Mouse (Mus musculus) heart, embryonic 13.5 days (tissue): ENCODE results near the gene Parp12. TPM values are rescaled to one million over a fixed set of nuclear protein-coding genes. Genes with fewer than 3 reads are reported as not detected.
A peak's percentile ranks its signal among the peaks of the same experiment; 100 is the strongest.

Experiments
- ATAC-seq: fragments of 200-750 bp; cut with Nextera tagmentation; 2 replicates; pipeline ENCODE4 v1.8.0; 2017; ENCODE audit warnings: moderate TSS enrichment; ENCODE audit not compliant: insufficient number of reproducible peaks, low FRiP score, low TSS enrichment; ENCODE audit errors: extremely low read depth
- H3K27ac ChIP-seq: fragments of 300-500 bp; sonication (generic); replicated peaks from 2 replicates; pipeline ENCODE4 v1.5.1; 2015; ENCODE audit warnings: moderate library complexity, mild to moderate bottlenecking, inconsistent platforms
- H3K27me3 ChIP-seq: fragments of 300-500 bp; sonication (generic); replicated peaks from 2 replicates; pipeline ENCODE4 v1.6.1; 2015; ENCODE audit warnings: mild to moderate bottlenecking, inconsistent platforms
- H3K36me3 ChIP-seq: fragments of 300-500 bp; sonication (generic); 2 replicates; pipeline ENCODE4 v1.6.1; 2015; ENCODE audit warnings: mild to moderate bottlenecking, inconsistent platforms
- H3K4me1 ChIP-seq: fragments of 300-500 bp; sonication (generic); 2 replicates; pipeline ENCODE4 v1.6.1; 2015; ENCODE audit warnings: inconsistent platforms
- H3K4me2 ChIP-seq: fragments of 300-500 bp; sonication (generic); 2 replicates; pipeline ENCODE4 v1.6.1; 2015; ENCODE audit warnings: inconsistent platforms, mild to moderate bottlenecking, moderate library complexity
- H3K4me3 ChIP-seq: fragments of 300-500 bp; sonication (generic); 2 replicates; pipeline ENCODE4 v1.5.1; 2015; ENCODE audit warnings: moderate library complexity, mild to moderate bottlenecking, inconsistent platforms
- H3K9ac ChIP-seq: fragments of 300-500 bp; sonication (generic); 2 replicates; pipeline ENCODE4 v1.6.1; 2015; ENCODE audit warnings: inconsistent platforms, mild to moderate bottlenecking, moderate library complexity
- H3K9me3 ChIP-seq: fragments of 300-500 bp; sonication (generic); 2 replicates; pipeline ENCODE4 v1.6.1; 2016; ENCODE audit warnings: inconsistent platforms
- WGBS: fragments of 180-500 bp; shearing (Covaris S2); methylation state at CpG from one replicate; pipeline ENCODE4 v1.1.7; 2015; ENCODE audit warnings: mixed read lengths; 5-methylcytosine and 5-hydroxymethylcytosine counted together
- polyA plus RNA-seq: library from polyadenylated mRNA; unstranded; fragments of >200 nt; fragmentation: Nextera tagmentation; extraction: Ambion mirVana; gene quantifications from 2 replicates; pipeline ENCODE4 v1.2.1, GENCODE M21; 2015

Gene Parp12
- polyA plus RNA-seq = 9.0 and 9.1 TPM in 2 replicates

DNA sequence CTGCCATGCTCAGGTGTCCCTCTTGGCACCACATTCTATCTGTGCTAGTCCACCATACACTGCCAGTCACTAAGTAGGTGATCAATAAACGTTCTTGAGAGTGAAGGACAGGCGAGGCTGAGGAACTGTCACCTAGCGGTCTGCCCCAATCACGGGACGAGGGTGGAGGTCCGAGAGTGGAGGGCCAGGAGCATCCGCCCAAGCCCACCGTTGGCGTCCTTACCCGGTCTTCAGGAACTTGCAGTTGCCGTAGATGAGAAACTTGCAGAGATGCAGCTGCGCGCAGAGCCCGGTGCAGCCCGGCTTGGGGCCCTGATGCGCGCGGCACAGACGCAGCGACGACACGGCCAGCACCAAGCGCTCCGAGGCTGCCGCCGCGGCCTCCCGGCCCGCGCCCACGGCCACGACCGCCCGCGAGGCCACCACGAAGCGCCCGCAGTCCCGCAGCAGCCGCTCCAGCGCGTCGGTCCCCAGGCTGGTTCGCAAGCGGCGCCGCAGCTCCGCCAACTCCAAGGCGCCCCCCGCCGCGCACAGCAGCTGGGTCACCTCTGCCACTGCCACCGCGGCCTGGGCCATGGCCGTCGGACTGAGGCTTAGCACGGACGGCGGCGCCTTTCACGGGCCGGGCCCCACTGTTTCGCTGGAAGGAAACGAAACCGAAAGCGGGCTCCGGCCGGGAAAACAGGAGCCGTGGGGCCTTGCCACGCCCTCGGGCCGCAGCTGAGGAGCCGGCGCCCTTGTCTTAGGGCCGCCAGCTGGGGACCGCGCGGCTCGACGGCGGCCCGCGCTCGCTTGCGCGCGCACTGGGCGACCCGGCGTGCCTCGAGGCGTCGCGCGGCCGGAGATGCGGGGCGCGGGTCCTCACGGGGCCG, at the start of gene Parp12:
Gene Parp12, minus strand, starts transcription at position 766 of the 872 bp plus-strand sequence.
- H3K9ac ChIP-seq = peak within 1 kb of the TSS; percentile 91

DNA sequence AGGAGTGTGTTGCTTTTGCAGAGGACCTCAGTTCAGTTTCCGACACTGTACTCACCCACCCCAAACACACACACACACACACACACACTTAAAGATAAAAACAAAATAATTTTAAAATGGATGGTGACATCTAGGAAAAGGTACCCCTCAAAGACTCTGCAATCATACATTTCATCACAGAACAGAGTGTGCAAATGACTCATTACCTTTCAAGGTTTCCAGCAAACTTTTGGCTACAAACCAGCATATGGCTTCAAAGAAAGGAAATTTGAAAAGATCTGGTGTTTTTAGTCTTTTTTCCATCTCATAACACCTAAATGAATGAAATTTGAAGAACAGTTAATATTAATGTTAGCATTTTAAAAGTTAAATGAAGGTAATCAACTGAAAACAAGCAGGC, 46.7 kb upstream of the Parp12 start:
- no peak overlapping the region for H3K4me3 ChIP-seq
- ATAC-seq = no peak
- no peaks in the 10 kb centered on the region for H3K9me3 ChIP-seq

More for the DNA sequence above, at the start of gene Parp12:
- Histone ChIP-seq H3K9me3 (no peaks in the 10 kb centered on the region; the same call in 1 of the 2 replicates), H3K4me3 (peak within 1 kb of the TSS; percentile 86), H3K4me2 (peak within 1 kb of the TSS; percentile 81), H3K27ac (peak within 1 kb of the TSS; percentile 54; the same call in 1 of the 2 replicates), H3K27me3 (peaks cover 13% of the 10 kb centered on the region; the same call in 1 of the 2 replicates), H3K36me3 (peaks cover 4% of the 10 kb centered on the region; the same call in 1 of the 2 replicates), H3K4me1 (peaks cover 20% of the 10 kb centered on the region)
- 3% methylated on average over 77 of the region's 101 CpGs for WGBS
- peak; percentile 49; the same call in 1 of the 2 replicates for ATAC-seq

DNA sequence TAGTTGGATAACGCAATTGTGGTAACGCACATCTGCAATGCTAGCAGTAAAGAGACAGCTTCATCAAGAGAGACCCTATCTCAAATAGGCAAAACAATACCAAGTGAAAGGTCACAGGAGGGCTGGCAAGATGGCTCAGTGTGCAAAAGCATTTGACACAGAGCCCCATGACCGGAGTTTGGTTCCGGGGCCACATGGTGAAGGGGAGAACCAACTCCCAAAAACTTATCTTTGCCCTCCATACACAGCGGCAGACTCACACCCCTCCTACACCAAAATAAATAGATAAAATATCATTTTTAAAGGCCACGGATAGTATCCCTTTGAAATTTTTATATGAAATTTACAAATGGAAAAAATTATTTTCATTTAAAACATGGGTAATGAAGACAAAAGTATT, 43.8 kb upstream of the Parp12 start:
- Histone ChIP-seq H3K4me2 (no peak overlapping the region), H3K27ac (no peak overlapping the region)
- WGBS = 87% methylated on average over 6 of the region's 6 CpGs

More for the DNA sequence above, 46.7 kb upstream of the Parp12 start:
- no peaks in the 10 kb centered on the region for H3K4me1 ChIP-seq
- H3K36me3 ChIP-seq = peaks cover 71% of the 10 kb centered on the region
- WGBS = 84% methylated on average over 1 of the region's 1 CpGs
- H3K4me2 ChIP-seq = no peak overlapping the region
- H3K27me3 ChIP-seq = no peaks in the 10 kb centered on the region
- no peak overlapping the region for H3K27ac ChIP-seq
- no peak overlapping the region for H3K9ac ChIP-seq

DNA sequence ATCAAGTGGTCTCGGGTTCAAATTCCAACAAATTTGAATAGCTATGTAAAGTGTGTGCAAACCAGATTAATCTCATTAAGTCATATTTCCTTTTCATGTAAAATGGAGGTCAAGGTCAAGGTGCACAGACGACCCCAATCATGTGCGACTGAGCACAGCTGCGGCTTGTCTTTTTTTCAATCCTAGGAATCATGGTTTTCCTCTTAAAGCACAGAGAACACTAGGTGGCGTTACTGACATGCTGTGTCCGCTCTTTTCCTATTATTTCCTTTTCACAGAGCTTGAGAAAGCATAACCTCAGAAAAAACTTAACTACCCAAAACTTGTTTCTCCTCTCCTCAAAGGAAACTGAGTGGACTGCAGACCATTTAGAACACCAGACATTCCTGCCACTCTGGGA, 27.9 kb upstream of the Parp12 start:
- Histone ChIP-seq H3K9ac (no peak overlapping the region), H3K9me3 (no peaks in the 10 kb centered on the region), H3K4me3 (no peak overlapping the region), H3K36me3 (peaks cover 75% of the 10 kb centered on the region), H3K4me2 (no peak overlapping the region), H3K4me1 (no peaks in the 10 kb centered on the region), H3K27ac (no peak overlapping the region), H3K27me3 (no peaks in the 10 kb centered on the region)
- 68% methylated on average over 6 of the region's 6 CpGs for WGBS
- no peak for ATAC-seq

More for the DNA sequence above, 43.8 kb upstream of the Parp12 start:
- peaks cover 64% of the 10 kb centered on the region for H3K36me3 ChIP-seq
- no peaks in the 10 kb centered on the region for H3K4me1 ChIP-seq
- H3K9ac ChIP-seq = no peak overlapping the region
- H3K9me3 ChIP-seq = no peaks in the 10 kb centered on the region
- no peaks in the 10 kb centered on the region for H3K27me3 ChIP-seq
- no peak overlapping the region for H3K4me3 ChIP-seq
- ATAC-seq = no peak

DNA sequence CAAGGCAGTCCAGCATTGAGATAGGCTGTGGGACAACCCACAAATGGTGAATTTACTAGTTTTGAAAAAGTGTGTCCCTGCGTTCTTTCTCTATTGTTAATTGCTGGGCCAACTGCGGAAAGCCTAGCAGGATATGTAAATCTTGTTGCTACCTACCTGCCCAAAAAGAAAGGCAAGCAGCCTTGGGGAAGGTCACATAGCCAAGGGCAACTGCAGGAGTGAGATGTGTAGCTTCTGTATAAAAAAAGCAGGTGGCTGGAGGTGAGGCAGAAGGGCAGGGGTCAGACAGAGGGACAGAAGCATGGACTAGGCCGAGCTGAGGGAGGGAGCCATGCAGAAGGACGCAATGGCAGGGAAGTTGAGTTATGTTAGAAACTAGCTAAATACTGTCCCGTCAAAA, 14.4 kb upstream of the Parp12 start:
- H3K27ac ChIP-seq = no peak overlapping the region
- no peak overlapping the region for H3K4me3 ChIP-seq
- no peak overlapping the region for H3K9ac ChIP-seq
- H3K4me1 ChIP-seq = no peaks in the 10 kb centered on the region
- H3K4me2 ChIP-seq = no peak overlapping the region
- no peak for ATAC-seq
- H3K9me3 ChIP-seq = peaks cover 13% of the 10 kb centered on the region
- H3K36me3 ChIP-seq = peaks cover 28% of the 10 kb centered on the region
- 68% methylated on average over 5 of the region's 5 CpGs for WGBS
- H3K27me3 ChIP-seq = no peaks in the 10 kb centered on the region

DNA sequence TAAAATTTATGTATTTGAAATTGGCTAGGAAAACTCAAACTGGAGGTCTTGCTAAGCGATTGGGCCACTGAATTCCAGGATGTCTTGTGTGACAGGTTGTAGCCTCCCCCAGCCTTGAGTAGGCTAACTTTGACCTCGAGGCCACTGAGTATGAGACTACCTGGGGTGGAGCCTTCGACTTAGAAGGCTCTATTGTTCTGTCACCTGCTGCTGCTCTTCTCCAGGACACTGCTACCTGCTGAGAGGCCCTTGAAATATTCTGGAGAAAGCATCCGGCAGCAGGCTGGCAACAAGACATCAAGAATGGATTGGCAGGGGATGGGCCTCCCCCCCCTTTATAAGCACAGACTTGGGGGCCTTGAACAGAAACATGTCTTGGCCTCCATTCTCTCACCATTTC, 13.3 kb upstream of the Parp12 start:
- Histone ChIP-seq H3K4me2 (no peak overlapping the region), H3K9me3 (peaks cover 18% of the 10 kb centered on the region), H3K27me3 (no peaks in the 10 kb centered on the region), H3K27ac (no peak overlapping the region), H3K4me1 (no peaks in the 10 kb centered on the region), H3K9ac (no peak overlapping the region), H3K4me3 (no peak overlapping the region), H3K36me3 (peaks cover 28% of the 10 kb centered on the region)
- WGBS = 41% methylated on average over 4 of the region's 4 CpGs
- ATAC-seq = no peak

DNA sequence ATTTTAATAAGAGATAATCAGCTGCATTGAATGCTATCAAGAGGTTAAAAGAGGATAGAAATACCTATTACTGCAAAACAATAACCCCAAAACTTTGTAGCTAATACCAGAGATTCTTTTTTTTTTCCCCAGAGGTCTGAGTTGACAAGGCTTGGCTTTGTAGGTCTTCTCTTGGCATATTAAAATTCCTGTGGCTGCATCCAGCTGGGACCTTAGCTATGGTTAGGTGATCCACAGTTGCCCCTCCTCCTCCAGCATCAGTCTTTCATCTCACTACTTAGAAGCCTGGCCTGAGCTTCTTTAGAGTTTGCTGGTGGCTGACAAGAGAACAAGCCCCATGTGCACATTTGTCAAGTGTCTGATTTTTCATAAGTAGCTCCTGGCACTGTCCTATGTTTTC, 6.6 kb upstream of the Parp12 start:
- Histone ChIP-seq H3K9me3 (peaks cover 14% of the 10 kb centered on the region), H3K4me1 (no peaks in the 10 kb centered on the region), H3K27me3 (no peaks in the 10 kb centered on the region), H3K4me2 (no peak overlapping the region), H3K36me3 (peaks cover 4% of the 10 kb centered on the region; the same call in 1 of the 2 replicates), H3K9ac (no peak overlapping the region), H3K27ac (no peak overlapping the region), H3K4me3 (no peak overlapping the region)
- ATAC-seq = no peak

DNA sequence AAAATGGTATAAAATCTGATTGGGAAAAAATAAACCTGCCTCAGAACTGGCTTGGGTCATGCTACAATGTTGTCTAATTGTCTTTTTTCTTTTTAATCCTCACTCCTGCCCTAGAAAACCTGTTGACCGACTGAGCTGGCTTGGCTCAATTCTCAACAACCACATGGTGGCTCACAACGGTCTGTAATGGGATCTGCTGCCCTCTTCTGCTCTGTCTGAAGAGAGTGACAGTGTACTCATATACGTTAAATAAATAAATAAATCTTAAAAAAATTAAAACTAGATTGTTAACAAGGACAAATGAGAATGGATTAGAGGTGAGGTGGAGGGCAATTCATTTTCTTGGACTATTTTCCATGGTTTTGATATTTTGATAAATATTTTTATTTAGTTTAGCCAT, 2.5 kb upstream of the Parp12 start:
- Histone ChIP-seq H3K27me3 (peaks cover 13% of the 10 kb centered on the region; the same call in 1 of the 2 replicates), H3K9me3 (no peaks in the 10 kb centered on the region; the same call in 1 of the 2 replicates), H3K4me2 (no peak overlapping the region), H3K4me1 (peaks cover 19% of the 10 kb centered on the region), H3K27ac (no peak overlapping the region), H3K4me3 (no peak overlapping the region), H3K9ac (no peak overlapping the region), H3K36me3 (peaks cover 4% of the 10 kb centered on the region; the same call in 1 of the 2 replicates)
- 43% methylated on average over 3 of the region's 3 CpGs for WGBS
- ATAC-seq = no peak

DNA sequence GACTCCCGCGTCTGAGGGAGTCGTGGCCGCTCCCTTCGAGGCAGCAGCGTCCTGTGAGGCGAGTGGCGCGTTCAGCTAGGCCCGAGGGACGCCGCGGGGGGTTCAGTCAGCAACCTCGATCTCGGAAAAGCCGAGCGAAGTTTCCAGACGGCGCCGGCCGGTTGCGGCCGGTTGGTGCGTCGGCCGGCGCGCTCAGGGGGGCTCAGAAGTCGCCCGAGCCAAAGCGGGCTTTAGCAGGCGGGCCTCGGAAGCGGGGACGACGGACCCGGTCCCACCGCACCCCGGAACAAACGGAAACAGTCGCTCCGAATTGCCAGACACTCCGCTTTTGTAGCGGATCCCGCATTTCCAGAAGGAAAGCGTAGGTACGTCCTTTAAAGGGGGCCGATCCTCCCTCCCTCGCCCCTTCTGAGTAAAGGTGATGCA, 320 bp upstream of the Parp12 start:
- H3K27ac ChIP-seq = peak overlapping the region; percentile 54; the same call in 1 of the 2 replicates
- peaks cover 13% of the 10 kb centered on the region; the same call in 1 of the 2 replicates for H3K27me3 ChIP-seq
- H3K36me3 ChIP-seq = peaks cover 4% of the 10 kb centered on the region; the same call in 1 of the 2 replicates
- peak overlapping the region; percentile 81 for H3K4me2 ChIP-seq
- peaks cover 20% of the 10 kb centered on the region for H3K4me1 ChIP-seq
- 9% methylated on average over 49 of the region's 49 CpGs for WGBS
- peak overlapping the region; percentile 91 for H3K9ac ChIP-seq
- no peaks in the 10 kb centered on the region; the same call in 1 of the 2 replicates for H3K9me3 ChIP-seq
- H3K4me3 ChIP-seq = peak overlapping the region; percentile 86
- 0 out of 2 replicates have a peak, but pooled peaks have one; percentile 11 for ATAC-seq

DNA sequence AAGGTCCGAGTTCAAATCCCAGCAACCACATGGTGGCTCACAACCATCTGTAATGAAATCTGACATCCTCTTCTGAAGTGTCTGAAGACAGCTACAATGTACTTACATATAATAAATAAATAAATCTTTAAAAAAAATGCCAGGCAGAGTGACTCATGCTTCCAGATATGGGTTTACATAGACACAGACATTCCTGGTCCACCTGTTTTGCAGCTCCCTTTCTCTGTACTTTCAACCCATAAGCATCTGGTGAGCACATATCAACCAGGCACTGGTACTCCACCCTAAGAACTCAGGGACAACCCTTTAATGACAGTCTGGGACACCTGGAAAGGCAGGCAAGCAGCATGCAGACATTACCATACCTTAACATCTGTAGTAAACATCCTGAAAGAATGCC, 2.7 kb downstream of the Parp12 start:
- ATAC-seq = no peak
- WGBS = 70% methylated on average over 1 of the region's 1 CpGs

DNA sequence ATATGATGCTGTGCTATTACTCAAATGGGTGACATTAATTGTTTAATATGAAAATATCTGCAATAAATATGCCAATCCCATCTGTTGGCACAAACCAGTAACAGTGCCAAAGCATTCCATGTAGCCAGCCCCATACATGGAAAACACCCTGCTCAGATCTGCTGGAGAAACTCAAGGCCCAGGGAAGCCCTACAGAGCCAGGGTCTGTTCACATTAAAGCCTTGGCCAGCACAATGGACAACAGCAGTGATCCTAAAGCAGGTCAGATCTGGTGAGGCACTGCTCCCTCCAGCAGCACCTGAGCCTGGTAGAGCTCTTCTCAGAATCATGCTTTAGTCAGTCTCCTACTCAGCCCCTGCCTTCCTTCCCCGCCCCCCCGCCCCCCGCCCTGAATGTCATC, 5.0 kb downstream of the Parp12 start:
- H3K27ac ChIP-seq = no peak overlapping the region
- WGBS = 73% methylated on average over 3 of the region's 3 CpGs
- no peak overlapping the region for H3K4me3 ChIP-seq
- H3K9me3 ChIP-seq = no peaks in the 10 kb centered on the region
- H3K36me3 ChIP-seq = peaks cover 24% of the 10 kb centered on the region
- H3K4me2 ChIP-seq = no peak overlapping the region
- H3K27me3 ChIP-seq = peaks cover 8% of the 10 kb centered on the region; the same call in 1 of the 2 replicates
- ATAC-seq = no peak
- peaks cover 20% of the 10 kb centered on the region for H3K4me1 ChIP-seq
- H3K9ac ChIP-seq = no peak overlapping the region

More for the DNA sequence above, 2.7 kb downstream of the Parp12 start:
- Histone ChIP-seq H3K36me3 (peaks cover 18% of the 10 kb centered on the region), H3K4me2 (no peak overlapping the region), H3K9me3 (no peaks in the 10 kb centered on the region; the same call in 1 of the 2 replicates), H3K4me3 (no peak overlapping the region), H3K4me1 (peaks cover 20% of the 10 kb centered on the region), H3K9ac (no peak overlapping the region), H3K27ac (no peak overlapping the region), H3K27me3 (peaks cover 13% of the 10 kb centered on the region; the same call in 1 of the 2 replicates)
